Mouse (Mus musculus) cerebellum, adult 2 months (tissue): ENCODE measurements around the gene Fbxo44. TPM values are rescaled to one million over a fixed set of nuclear protein-coding genes. Genes with fewer than 3 reads are reported as not detected.
A peak's percentile ranks its signal among the peaks of the same experiment; 100 is the strongest.

Source experiments
- DNase-seq, 2 experiments: peaks; one replicate each; pipeline ENCODE4 v3.0.0; 2021
- H3K27ac ChIP-seq: fragments of 200-500 bp; 2 replicates; pipeline ENCODE4 v1.5.1; 2012; ENCODE audit warnings: low read length, control low read depth, inconsistent platforms; ENCODE audit not compliant: insufficient read depth
- H3K27me3 ChIP-seq: fragments of 200-500 bp; 2 replicates; pipeline ENCODE4 v1.6.1; 2012; ENCODE audit warnings: inconsistent platforms, mild to moderate bottlenecking, low read length, moderate library complexity; ENCODE audit not compliant: control insufficient read depth, insufficient read depth
- H3K4me1 ChIP-seq: fragments of 200-500 bp; 2 replicates; pipeline ENCODE4 v1.6.1; 2011; ENCODE audit warnings: low read length; ENCODE audit not compliant: control insufficient read depth, insufficient read depth
- H3K4me3 ChIP-seq: fragments of 200-500 bp; replicated peaks from 2 replicates; pipeline ENCODE3; 2011; ENCODE audit warnings: mild to moderate bottlenecking, low read depth, low read length, control low read depth; ENCODE audit not compliant: insufficient read depth
- CTCF ChIP-seq: fragments of 200-500 bp; IDR thresholded peaks from 2 replicates; pipeline ENCODE4 v1.5.1; 2011; ENCODE audit warnings: low read depth, mild to moderate bottlenecking, control low read depth, low read length, moderate library complexity, borderline replicate concordance; ENCODE audit not compliant: insufficient read depth
- POLR2A ChIP-seq: fragments of 200-500 bp; IDR thresholded peaks from 2 replicates; pipeline ENCODE4 v1.6.1; 2011; ENCODE audit warnings: low read length, control low read depth, borderline replicate concordance; ENCODE audit not compliant: insufficient read depth
- WGBS: fragments of 180-500 bp; shearing (Covaris S2); methylation state at CpG from one replicate; pipeline ENCODE4 v1.1.7; 2018; 5-methylcytosine and 5-hydroxymethylcytosine counted together
- polyA plus RNA-seq: library from polyadenylated mRNA; depleted of rRNA; stranded (reverse); fragments of >200 nt; gene quantifications from 2 replicates; pipeline ENCODE4 v1.2.3, GENCODE M21; 2012

Fbxo44 gene
- polyA plus RNA-seq, 1 experiment, result 240 TPM

GRCm38 (mm10) chr4:148164002-148164439, 3.7 kb upstream of the Fbxo44 start:
- 4% methylated on average over 28 of the region's 29 CpGs for WGBS
- Histone ChIP-seq H3K4me3 (peak overlapping the region; percentile 17), H3K4me1 (peaks cover 3% of the 10 kb centered on the region; the same call in 1 of the 2 replicates), H3K27ac (no peak overlapping the region), H3K27me3 (no peaks in the 10 kb centered on the region)
- TF ChIP-seq POLR2A (no peak), CTCF (peak; percentile 34; the same call in 1 of the 2 replicates)
- peak; percentile 68 to 73 for DNase-seq

- no peaks in the 10 kb centered on the region for H3K27me3 ChIP-seq
- under 1% methylated on average over 53 of the region's 55 CpGs for WGBS
- peak overlapping the region; percentile 86 for H3K4me3 ChIP-seq
- TF ChIP-seq POLR2A (peak; percentile 46; the same call in 1 of the 2 replicates), CTCF (no peak)
- peak; percentile 97 to 98 for DNase-seq
- peak overlapping the region; percentile 83 for H3K27ac ChIP-seq
- H3K4me1 ChIP-seq, result peaks cover 14% of the 10 kb centered on the region
Observed at GRCm38 (mm10) chr4:148159544-148160435, 492 bp downstream of the Fbxo44 start.

- Histone ChIP-seq H3K27ac (peak overlapping the region; percentile 83), H3K4me1 (peaks cover 11% of the 10 kb centered on the region), H3K4me3 (peak overlapping the region; percentile 86), H3K27me3 (no peaks in the 10 kb centered on the region)
- TF ChIP-seq CTCF (no peak), POLR2A (no peak)
- 12% methylated on average over 27 of the region's 27 CpGs for WGBS
- DNase-seq, result peak; percentile 63 to 64
Observed at GRCm38 (mm10) chr4:148158436-148159348, 1.6 kb downstream of the Fbxo44 start.

- peak in 1 of 2 experiments; percentile 36 for DNase-seq
- no peaks in the 10 kb centered on the region for H3K27me3 ChIP-seq
- H3K4me3 ChIP-seq, result no peak overlapping the region
- 25% methylated on average over 3 of the region's 3 CpGs for WGBS
- TF ChIP-seq CTCF (peak; percentile 30; the same call in 1 of the 2 replicates), POLR2A (no peak)
- H3K27ac ChIP-seq, result no peak overlapping the region
- H3K4me1 ChIP-seq, result peaks cover 11% of the 10 kb centered on the region
Observed at GRCm38 (mm10) chr4:148154982-148155381, 5.3 kb downstream of the Fbxo44 start.

- WGBS, result 96% methylated on average over 4 of the region's 4 CpGs
- Histone ChIP-seq H3K27me3 (no peaks in the 10 kb centered on the region), H3K4me3 (no peak overlapping the region), H3K27ac (no peak overlapping the region), H3K4me1 (peaks cover 11% of the 10 kb centered on the region)
- TF ChIP-seq CTCF (no peak), POLR2A (no peak)
- no peak for DNase-seq
Observed at GRCm38 (mm10) chr4:148154006-148154405, 6.3 kb downstream of the Fbxo44 start.

- no peak overlapping the region for H3K4me3 ChIP-seq
- H3K27me3 ChIP-seq, result no peaks in the 10 kb centered on the region
- peak in 1 of 2 experiments; percentile 30 for DNase-seq
- no peak overlapping the region for H3K27ac ChIP-seq
- WGBS, result 78% methylated on average over 5 of the region's 5 CpGs
- peaks cover 5% of the 10 kb centered on the region; the same call in 1 of the 2 replicates for H3K4me1 ChIP-seq
- TF ChIP-seq POLR2A (no peak), CTCF (no peak)
Observed at GRCm38 (mm10) chr4:148152547-148152946, 7.7 kb downstream of the Fbxo44 start.
